Mouse (Mus musculus): Measurements from ENCODE around the gene Cnnm2. TPM values are rescaled to one million over a fixed set of nuclear protein-coding genes. Genes with fewer than 3 reads are reported as not detected.
A peak's percentile ranks its signal among the peaks of the same experiment; 100 is the strongest.
"Not testable (repeated sequence)": the region's sequence is repeated elsewhere in the genome, so short reads cannot be mapped to it uniquely, and the experiment has no call there.

Cnnm2 gene
- polyA plus RNA-seq (2015; fragmentation: Nextera tagmentation; extraction: Ambion mirVana), result 1.7 and 1.8 TPM in 2 replicates

- peak; percentile 100 for DNase-seq (ENCODE audit: low spot score)
Measured at GRCm38 (mm10) chr19:46761247-46761946, at the start of gene Cnnm2. Cnnm2 (plus strand) TSS chr19:46761596.

DNA sequence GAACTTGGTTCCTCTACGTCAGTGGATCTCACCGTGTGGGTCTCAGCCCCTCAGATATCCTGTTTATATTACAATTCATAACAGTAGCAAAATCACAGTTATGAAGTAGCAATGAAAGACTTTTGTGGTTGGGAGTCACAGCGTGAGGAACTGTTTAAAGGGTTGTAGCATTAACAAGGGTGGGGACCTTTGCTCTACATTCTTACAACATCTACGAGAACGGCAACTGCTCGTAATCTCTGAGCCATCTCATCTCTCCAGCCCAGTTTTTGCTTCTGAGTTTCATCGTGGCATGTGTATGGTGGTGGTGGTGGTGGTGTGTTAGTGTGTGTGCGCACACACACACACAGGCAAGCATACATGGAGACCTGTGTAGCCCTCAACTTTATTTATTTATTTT lies 47.2 kb upstream of the Cnnm2 start:
- no peak for DNase-seq (ENCODE audit: low spot score)

GRCm38 (mm10) chr19:46715016-46715415 lies 46.4 kb upstream of the Cnnm2 start:
- no peak for DNase-seq (ENCODE audit: low spot score)

DNA sequence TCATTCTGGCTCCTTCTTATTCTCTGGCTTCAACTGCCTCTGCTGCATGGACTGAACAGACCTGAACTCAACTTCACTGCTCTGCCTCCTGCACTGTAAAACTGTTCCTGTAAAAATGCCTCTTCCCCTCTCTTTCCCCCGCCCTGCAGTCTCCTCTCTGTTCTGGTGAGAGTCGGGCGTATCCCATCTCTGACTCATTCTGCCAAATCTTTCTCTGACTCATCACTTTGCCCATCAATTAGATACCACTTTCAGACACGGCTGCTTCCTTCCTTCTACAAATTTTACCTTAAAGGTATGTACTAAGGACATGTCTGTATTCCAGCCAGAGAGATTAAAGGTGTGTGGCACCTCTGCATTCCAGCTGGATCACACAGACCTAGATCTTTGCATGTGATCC lies 43.2 kb upstream of the Cnnm2 start:
- no peak for DNase-seq (ENCODE audit: low spot score)

- DNase-seq (ENCODE audit: low spot score), result no peak
Measured at GRCm38 (mm10) chr19:46724411-46724810, 37.0 kb upstream of the Cnnm2 start.

GRCm38 (mm10) chr19:46726142-46726541 lies 35.3 kb upstream of the Cnnm2 start:
- no peak for DNase-seq (ENCODE audit: low spot score)

- DNase-seq (ENCODE audit: low spot score), result no peak
Measured at GRCm38 (mm10) chr19:46727140-46727736, 34.2 kb upstream of the Cnnm2 start.

DNA sequence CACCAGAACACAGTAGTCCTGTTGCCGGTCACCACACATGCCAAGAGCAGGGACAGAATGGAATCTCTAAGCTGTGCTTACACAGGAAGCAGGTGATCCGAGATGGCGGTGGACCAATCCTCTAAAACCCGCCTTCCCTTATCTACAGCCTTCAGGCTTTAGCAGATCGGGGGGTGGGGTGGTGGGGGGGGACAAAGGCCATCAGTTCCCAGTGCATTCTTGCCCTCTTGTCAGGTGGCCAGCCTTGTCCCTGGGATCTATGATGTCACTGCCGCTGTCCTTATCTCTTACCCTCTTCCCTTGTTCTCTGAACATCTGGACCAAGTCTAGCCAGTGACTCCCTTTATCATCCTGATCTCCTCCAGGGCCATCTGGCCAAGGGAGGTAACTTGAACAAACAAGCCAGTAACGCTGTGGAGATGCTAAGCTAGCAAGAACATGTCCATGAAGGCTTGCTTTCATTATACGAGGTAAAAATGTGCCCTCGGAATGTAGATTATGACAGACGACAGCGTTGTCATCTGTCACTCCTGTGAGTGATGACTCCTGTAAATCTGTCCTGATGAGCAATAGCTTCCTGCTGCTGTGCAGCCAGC lies 33.4 kb upstream of the Cnnm2 start:
- DNase-seq (ENCODE audit: low spot score), result no peak

DNA sequence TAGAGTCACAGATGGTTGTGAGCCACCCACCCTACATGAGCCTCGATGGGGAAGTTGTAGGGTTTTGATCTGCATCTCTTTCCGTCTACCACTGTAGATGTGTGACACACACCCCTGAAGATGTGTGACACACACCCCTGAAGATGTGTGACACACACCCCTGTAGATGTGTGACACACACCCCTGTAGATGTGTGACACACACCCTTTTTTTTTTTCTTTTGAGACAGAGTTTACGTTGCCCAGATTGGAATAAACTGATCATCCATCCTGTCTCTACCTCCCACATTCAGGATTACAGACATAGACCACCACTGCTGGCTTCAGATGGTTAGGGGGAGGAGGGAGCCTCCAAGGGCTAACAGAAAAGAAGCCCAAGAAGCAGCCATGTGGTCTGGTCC lies 32.5 kb upstream of the Cnnm2 start:
- DNase-seq (ENCODE audit: low spot score), result no peak

- DNase-seq (ENCODE audit: low spot score), result no peak
Measured at GRCm38 (mm10) chr19:46731351-46731750, 30.0 kb upstream of the Cnnm2 start.

GRCm38 (mm10) chr19:46732673-46733072 lies 28.7 kb upstream of the Cnnm2 start:
- DNase-seq (ENCODE audit: low spot score), result not testable (repeated sequence)

DNA sequence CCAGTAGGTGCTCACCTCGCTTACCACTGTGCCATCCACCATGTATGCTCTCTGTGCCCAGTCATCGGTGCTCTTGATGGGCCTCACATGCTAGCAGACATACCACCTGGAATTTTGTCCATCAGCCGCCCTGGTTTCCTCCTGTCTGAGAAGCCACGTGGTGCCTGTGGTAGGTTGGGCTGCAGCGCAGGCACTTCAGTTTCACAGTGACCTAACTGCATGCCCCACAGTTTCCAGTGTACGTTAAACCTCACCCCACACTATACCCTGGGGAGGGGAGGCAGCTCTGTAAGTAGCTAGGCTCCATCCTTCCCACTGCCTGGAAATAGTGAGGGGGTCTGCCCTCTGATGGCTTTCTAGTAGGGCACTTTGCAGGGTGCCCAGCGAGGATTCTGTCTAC lies 27.8 kb upstream of the Cnnm2 start:
- no peak for DNase-seq (ENCODE audit: low spot score)

GRCm38 (mm10) chr19:46735241-46735640 lies 26.2 kb upstream of the Cnnm2 start:
- no peak for DNase-seq (ENCODE audit: low spot score)

DNA sequence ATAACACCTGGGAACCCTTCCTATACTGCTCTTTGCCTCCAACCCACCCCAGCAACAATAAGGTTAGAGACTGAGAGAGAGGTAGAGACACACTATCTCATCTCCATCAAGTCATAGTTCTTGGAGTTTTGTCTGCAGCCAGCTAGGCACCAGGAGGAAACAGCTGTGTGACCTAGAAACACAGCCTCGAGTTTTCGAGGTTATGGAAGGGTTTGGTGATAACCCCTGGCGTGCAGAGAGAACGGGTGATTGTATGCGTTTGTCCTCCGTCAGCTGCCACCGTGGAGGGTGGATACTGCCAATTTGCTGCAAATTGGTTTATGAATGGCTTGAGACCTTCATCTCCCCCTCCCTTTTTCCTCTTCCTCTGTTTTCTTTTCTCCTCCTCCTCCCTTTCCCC lies 24.3 kb upstream of the Cnnm2 start:
- peak; percentile 73 for DNase-seq (ENCODE audit: low spot score)

DNA sequence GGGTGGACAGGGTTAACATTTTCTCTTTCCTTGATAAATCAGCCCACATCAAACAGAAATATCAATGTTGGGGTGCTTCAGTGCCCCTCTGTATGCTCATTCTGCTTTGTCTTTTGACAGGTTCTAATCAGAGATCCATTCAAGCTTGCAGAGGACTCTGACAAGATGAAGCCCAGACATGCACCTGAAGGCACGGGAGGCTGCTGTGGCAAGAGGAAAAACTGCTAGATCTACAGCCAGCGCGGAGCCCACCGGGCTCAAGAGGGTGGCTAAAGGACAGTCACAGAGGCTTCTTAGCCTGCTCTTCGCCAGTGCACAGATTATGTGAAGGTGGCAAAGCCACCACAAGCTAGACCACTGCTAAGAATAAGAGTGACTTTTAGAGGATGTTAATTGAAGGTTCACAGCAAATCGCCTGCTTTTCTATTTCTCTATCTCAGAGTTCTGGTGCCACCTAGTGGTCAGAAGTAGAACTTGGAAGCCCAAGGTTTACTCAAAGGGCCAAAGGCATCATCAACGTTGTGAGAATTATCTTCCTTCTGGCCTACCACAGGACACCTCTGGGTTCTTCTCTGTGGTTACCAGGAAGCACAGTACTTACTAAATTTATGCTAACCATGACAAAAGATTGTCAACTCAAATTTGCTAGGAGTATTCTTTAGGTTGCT lies 20.9 kb upstream of the Cnnm2 start:
- DNase-seq (ENCODE audit: low spot score), result peak; percentile 86

- peak; percentile 15 for DNase-seq (ENCODE audit: low spot score)
Measured at GRCm38 (mm10) chr19:46741574-46741973, 19.8 kb upstream of the Cnnm2 start.

- DNase-seq (ENCODE audit: low spot score), result no peak
Measured at GRCm38 (mm10) chr19:46744681-46745080, 16.7 kb upstream of the Cnnm2 start.

- DNase-seq (ENCODE audit: low spot score), result no peak
Measured at GRCm38 (mm10) chr19:46747799-46748198, 13.6 kb upstream of the Cnnm2 start.

DNA sequence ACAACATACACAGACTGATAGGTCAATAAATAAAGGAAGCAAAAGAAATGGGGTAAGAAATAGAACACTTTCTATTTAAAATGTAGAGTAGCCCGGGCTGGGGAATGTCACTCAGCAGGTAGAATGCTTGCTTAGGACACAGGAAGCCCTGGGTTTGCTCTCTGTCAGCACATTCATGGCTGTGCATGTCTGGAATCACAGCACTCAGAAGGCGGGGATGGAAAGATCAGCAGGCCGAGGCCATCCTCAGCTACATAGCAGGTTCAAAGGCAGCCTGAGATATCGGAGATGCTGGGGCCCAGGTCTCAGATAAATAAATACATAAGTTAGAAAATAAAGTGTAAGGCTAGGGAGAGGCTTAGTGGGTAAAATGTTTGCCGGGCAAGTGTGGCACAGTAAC lies 9.2 kb upstream of the Cnnm2 start:
- DNase-seq (ENCODE audit: low spot score), result no peak

- DNase-seq (ENCODE audit: low spot score), result no peak
Measured at GRCm38 (mm10) chr19:46755066-46755465, 6.3 kb upstream of the Cnnm2 start.

DNA sequence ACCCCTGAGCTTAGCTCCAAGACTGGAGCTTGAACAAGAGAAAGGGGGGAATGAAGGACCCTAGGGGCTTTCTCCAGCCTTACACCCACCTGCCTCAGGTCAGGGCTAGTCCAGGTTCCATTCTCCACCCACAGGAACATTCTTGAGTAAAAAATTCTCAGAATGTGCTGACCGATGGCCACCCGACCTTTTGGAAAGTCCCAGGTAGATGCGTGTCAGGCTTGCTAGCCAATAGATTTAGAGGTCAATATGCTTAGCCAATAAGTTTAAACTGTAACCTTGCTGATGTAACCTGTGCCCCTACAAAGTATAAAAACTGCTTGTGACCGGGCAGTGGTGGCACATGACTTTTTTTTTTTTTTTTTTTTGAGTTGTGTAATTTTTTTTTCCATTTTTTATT lies 5.2 kb upstream of the Cnnm2 start:
- DNase-seq (ENCODE audit: low spot score), result no peak

- peak; percentile 41 for DNase-seq (ENCODE audit: low spot score)
Measured at GRCm38 (mm10) chr19:46759096-46759495, 2.3 kb upstream of the Cnnm2 start.

Measured in thymus, postnatal 0 days (tissue).